Mouse (Mus musculus): ENCODE measurements around the gene Gm37419. TPM values are rescaled to one million over a fixed set of nuclear protein-coding genes. Genes with fewer than 3 reads are reported as not detected.

Gene Gm37419
- total RNA-seq (2021) = not detected
- long read RNA-seq, experiment 1 = 0 reads
- long read RNA-seq, experiment 2 = 0 reads

DNA sequence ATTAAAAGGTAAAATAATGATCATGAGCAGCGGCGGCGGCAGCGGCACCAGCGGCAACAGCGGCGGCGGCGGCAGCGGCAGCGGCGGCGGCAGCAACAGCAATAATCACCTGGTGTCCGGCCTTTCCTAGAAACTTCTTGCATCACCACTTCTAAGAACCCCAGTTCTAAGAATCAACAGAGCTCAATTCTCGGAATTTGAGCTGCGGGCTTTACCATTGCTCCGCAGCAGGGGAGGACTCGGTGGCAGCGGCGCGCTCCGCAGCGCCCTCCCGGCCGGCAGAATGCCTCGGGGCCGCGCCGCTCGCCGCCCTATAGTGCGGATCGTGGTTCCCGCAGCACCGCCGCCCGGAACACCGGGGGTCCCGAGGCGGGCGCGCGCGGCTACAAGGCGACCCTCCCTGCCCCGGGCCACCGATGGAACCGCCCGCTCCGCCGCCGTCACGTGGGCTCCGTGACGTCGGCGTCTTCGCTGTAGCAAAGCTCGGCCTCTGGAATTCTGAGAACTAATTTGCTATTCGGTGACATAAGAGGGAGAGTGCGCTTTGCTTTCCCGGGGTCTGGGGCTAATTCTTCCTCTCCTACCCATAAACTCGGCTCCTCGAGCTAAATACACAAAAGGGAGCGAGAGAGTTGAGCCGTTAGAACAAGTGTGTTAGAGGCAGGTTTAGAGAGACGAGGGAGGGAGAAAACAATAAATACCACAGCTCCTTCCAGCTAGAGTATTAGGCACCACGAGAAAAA is at the start of gene Gm37419, which contains the start of gene Bcl6:
Gm37419 (plus strand) TSS at position 17 of the 743 bp plus-strand sequence.
Bcl6 (minus strand) TSS at position 387 of the 743 bp plus-strand sequence.
- peak; percentile 77 to 83 for DNase-seq (ENCODE audit: low spot score in 2 of 2)

DNA sequence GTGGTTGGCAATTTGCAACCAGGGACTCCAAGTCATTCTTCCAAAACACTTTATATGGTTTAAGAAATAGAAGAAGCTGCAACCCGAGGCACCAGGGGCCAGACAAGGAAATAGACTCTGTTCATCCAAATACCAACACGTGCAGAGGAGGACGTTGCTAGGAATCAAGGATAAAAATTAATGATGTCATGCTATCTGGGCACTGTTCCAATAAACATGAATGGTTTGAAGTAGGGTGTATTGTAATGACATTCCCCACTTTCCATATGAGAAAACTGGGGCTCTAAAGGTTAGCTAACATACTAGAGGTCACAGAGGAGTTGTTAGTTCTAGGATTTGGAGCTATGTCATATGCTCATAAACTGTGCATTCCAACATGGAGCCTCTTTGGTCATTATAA is 43.5 kb upstream of the Gm37419 start:
- no peak for DNase-seq (ENCODE audit: low spot score in 2 of 2)

DNA sequence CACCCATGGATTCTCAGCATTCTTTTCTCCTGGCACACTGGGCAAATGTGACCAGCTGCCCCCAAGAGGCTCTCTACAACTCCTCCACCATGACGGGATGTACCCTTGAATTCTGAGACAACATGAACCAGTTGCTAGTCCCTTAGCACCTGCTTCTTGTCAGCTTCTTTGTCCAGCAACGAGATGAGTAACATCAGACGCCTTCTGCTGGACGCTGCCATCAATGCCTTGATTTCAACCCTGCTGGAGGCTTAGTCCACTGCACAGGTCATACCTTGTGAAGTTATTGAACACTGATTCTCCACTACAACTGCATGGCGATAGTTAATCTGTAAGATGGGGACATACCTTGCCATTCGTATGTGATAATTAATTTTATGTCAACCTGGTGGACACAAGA is 40.6 kb upstream of the Gm37419 start:
- DNase-seq (ENCODE audit: low spot score in 2 of 2) = no peak

DNA sequence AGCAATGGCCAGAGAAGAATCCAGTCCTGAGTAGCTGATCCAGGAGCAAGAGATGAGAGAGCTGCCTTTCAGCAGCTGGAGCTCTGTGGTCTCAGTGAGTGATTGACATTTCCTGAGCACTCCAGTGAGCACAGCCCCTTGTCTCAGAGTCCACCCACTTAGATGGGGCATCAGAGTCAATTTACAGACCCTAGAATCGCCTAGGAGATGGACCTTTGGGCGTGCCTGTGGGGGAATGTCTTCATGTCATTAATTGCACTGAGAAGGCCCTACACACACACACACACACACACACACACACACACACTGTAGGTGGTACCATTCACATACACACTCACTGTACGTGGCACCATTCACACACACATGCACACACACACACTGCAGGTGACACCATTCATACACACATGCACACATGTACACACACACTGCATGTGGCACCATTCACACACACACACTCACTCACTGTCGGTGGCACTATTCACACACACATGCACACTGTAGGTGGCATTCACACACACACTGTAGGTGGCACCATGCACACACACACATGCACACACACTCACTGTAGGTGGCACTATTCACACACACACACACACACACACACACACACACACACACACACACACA is 36.1 kb upstream of the Gm37419 start:
- no peak for DNase-seq (ENCODE audit: low spot score in 2 of 2)

DNA sequence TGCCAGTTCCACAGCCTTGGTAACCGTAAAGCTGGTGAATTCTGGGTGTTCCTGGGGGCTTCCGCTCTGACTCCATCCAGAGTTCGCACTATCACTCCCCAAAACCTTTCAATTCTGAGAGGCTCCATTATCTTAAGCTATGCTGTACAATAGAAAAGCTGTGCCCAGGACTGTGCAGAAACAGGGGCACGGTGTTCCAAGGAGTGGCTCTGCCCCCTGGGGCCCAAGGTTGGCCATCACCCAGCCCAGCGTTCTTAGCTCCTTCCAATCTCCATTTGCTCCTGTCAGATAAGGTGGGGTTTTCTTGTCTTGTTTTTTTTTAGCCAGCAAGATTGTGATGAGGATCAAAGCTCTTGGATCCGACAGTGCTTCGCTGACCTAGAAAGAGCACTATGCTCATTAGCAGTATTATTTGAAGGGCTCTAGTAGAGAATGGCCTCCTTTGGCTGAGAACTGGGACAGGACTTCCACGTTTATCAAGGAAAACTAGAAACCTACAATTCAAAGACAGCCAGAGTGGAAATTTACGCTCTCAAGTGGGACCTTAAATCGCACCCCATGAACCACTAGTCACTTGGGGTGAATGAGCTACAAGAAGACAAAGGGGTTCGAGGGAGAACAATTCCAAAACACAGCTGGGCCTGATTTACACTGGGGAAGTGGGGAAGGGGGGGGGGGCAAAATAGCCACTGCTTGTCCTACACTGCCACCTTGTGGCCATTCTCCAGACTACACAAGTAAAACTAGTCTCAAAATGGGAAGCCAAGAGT is 34.9 kb upstream of the Gm37419 start:
- peak; percentile 42 to 70 for DNase-seq (ENCODE audit: low spot score in 2 of 2)

DNA sequence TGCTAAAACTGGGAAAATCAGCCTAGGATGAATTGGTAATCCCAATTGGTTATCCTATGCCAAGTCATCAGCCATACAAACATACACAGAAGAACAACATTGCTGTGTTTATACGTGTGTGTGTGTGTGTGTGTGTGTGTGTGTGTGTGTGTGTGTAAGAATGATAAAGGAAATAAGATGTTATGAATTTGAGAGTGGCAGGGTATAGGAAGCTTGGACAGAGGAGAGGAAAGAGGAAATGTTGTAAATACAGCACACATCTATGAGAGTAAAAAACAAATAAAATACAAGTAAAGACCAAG is 34.4 kb upstream of the Gm37419 start:
- no peak for DNase-seq (ENCODE audit: low spot score in 2 of 2)

DNA sequence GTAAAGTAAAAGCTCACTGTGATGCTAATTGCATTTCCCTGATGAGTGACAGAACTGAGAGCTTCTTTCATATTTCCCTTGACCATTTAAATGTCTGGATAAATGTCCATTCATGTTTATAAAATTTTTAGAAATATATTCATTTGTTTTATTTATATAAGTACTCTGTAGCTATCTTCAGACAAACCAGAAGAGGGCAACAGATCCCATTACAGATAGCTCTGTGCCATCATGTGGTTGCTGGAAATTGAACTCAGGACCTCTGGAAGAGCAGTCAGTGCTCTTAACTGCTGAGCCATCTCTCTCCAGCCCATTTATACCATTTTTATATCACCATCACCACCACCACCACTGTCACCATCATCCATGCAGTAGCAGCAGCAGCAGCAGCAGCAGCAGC is 29.3 kb upstream of the Gm37419 start:
- no peak for DNase-seq (ENCODE audit: low spot score in 2 of 2)

DNA sequence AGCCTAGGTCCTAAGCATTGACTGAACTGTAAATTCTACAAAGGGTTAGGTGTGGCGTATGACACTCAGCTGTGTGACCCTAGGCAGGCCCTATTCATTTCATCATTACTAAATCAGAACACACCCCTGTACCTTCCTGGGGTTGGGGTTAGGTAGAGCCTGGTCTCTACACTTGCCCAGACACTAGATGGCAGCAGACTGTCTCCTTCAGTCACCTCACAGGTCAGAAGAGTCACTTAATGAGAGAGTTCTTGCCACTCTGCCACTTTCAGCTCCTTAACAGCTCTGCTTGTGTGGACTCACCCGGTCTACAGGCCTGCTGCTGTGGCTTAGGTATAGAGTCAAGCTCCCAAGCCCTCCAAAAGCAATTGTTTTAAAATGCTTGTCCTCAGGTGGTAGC is 25.9 kb upstream of the Gm37419 start:
- DNase-seq (ENCODE audit: low spot score in 2 of 2) = no peak

DNA sequence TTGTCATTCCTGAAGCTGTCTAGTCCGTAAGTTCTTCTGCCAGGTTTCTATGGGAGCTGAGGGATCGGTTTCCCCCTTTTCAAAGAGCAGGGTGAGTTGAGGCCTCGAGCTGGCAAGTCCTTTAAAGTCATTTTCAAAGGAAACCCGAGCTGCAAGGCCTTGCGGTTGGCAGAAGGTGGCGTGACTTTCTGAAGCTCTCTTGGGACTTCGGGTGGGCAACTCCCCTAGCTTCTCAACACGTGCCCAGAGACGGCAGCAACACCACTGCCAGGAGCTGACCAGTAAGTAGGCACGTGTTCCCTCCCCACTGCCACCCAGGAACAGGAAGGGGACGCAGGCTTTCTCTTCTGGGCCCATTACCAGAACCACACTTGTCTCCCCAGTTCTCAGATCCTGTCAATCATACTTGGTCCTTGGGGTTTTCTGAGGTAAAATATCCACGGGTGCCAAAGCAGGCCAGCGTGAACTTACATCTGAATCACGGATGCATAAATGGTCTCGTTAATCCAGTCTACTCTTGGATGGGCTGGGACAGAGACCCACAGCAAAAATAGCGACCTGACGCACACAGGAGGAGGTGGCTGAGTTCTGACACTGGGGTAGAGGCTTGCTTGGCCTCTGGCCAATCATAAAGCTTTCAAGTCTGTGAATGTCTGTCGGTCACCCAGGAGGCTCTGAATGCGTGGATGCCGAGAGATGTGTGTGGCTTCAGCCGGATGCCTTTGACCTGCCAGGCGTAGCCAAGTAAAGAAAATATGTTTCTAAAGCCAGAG is 24.2 kb upstream of the Gm37419 start:
- DNase-seq (ENCODE audit: low spot score in 2 of 2) = no peak

DNA sequence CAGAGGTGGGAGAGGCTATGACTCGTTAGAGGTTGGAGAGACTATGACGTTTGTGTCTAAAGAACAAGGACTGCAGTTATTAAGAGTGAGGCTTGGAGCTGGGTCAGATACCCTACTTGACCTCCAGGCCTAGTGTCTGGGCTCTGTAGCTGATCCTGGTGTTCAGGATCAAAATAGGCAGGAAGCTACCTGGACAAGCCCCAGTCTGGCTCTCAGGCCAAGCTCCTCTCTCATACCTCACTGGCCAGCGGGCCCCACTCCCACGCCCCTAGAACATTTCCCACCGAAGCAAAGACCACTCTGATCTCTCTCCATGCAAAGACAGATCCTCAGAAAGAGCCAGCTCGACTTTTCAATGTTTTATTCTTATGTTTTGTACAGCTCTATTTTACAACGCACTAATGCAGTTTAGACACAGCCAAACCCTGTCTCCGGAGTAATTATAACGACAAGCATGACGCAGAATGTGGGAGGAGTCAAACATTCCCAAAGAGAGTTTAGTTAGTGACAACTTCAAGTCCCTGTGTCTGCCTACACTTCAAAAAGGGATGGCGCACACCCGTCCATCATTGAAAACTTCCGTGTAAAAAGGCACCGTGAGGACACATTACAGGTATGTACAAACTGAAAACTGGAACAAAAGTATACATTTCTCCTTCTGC is 23.4 kb upstream of the Gm37419 start:
- DNase-seq (ENCODE audit: low spot score in 2 of 2) = no peak

DNA sequence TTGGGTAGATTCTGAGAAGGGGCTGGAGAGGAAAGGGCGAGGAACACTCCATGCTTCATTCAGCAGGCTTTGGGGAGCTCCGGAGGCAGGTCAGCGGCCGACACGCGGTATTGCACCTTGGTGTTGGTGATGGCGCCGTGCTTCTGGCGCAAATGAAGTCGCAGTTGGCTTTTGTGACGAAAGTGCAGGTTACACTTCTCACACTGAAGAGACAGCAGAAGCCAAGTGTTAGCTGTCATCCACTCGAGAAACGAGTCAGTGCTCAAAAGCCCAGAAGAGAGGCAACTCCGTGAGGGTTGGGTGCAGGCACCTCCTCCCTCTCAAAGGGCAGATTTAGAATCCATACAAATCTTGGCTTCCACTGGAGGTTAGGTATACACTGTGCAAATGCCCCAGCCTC is 22.2 kb upstream of the Gm37419 start:
- DNase-seq (ENCODE audit: low spot score in 2 of 2) = no peak

DNA sequence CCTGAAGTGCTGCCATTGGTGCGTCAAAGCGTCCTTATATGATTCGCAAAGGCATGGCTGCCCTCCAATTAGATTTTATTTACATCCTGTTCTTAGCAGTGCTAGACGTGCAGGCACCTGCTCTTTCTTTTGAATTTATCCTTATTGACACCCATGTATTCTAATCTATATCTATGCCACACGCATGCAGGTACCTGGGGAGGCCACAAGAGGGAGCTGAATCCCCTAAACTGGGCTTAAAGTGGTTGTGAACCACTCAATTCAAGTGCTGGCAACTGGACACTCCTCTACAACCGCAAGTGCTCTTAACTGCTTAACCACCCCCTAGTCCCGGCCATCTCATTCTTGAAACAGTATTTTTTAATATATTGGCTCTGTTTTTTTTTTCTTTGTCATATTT is 21.0 kb upstream of the Gm37419 start:
- no peak for DNase-seq (ENCODE audit: low spot score in 2 of 2)

DNA sequence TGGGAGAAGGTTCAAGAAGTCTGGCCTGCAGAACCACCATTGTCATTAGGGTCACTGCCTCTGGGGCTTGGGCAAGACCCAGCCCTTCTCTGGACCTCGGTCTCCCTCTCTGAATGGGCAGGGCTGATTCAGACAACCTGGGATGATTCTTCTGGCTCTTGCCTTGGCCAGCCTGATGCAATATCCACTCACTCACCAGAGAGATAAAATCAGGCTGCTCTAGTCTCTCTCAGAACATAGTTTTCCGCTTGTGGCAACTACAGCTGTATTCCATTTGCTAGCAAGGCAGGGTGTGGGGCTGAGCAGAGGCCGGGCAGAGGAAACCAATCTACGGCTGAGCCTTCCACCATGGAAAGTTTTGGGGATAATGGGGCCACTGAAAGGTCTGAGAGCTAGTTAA is 19.4 kb upstream of the Gm37419 start:
- no peak for DNase-seq (ENCODE audit: low spot score in 2 of 2)

DNA sequence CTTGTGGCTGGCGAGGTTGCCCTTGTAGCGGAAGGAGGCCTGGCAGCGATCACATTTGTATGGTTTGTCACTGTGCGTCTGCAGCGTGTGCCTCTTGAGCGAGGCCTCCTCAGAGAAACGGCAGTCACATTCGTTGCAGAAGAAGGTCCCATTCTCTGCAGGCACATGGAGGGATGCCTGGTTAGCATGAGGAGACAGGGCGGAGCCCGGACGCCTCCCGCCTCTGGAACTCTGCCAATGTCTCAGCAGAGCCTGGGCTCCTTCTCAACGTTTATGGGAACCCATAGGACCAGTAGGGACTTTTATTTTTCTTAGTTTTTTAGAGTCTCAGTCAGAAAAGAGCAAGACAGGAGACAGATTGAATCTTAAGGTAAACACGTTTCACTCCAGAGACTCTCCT is 18.4 kb upstream of the Gm37419 start:
- no peak for DNase-seq (ENCODE audit: low spot score in 2 of 2)

DNA sequence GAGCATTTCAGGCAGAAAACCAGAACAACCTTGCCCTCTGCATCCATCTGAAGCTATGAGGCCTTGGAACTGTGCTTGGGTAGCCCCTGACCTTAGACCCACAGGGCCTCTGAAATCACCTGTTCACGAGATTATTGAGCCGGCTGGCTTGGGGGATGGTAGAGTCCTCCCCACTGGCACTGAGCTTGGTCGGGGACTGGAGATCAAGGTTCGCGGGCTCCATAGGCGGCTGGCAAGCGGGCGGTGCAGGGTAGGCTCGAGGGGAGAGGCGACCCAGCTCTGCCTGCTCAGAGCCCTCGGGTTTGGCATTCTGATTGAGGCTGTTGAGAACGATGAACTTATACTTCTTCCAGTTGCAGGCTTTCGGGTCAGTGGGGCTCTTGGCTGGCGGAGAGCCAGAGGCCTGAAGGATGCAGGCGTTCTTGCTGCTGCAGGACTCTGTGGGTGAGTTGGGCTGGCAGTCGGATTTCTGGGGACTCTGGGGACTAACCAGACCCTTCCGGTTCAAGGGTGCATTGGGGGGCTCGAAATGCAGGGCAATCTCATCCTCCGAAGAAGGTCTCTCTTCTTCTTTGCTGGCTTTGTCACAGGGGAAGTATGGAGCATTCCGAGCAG is 16.0 kb upstream of the Gm37419 start:
- DNase-seq (ENCODE audit: low spot score in 2 of 2) = no peak

DNA sequence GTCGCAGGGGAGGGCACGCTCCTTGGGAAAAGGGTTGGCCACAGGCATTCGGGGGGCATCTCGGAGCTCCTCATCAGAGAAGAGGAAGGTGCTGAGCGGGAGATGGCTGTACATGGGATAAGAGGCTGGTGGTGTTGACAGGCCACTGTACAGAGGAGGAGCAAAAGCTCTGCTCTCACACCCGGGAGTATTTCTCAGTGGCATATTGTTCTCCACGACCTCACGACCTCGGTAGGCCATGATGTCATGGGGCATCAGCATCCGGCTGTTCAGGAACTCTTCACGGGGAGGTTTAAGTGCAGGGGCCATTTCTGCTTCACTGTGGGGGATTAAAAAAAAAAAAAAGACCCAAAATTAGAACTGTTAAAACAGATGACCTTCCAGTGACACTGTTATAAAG is 15.4 kb upstream of the Gm37419 start:
- DNase-seq (ENCODE audit: low spot score in 2 of 2) = no peak

DNA sequence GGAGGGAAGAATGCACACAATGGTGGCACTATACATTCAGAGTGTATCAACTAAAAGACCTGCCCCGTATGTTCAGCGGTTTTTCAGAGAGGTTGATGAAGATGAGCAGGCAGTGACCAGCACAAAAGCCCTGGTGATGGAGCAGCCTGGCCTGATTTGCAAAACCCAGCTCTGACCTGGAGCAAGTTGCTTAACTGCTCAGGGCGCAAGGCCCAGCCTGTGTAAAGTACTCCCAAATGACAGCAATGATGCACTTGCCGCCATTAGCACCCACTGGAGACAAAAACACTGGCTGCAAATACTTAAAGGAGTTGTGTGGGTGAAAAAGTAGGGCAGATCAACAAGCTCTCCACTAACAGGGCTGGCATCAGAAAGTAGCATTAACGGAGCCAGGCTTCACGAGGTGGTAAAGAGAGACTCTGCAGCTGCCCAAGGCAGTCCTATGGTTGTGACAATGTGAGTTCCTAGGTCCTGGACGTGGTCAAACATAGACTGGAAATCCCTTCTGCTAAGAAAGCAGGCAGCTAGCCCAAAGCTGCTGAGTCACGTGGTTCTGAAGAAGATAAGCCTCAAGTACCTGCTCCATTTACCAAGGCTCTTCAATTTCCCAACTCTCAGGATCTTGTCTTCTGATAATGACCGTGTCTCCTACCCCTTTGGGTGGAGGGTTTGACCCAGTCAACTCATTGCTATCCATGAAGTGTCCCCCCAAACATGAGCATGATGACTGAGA is 14.5 kb upstream of the Gm37419 start:
- DNase-seq (ENCODE audit: low spot score in 2 of 2) = no peak

DNA sequence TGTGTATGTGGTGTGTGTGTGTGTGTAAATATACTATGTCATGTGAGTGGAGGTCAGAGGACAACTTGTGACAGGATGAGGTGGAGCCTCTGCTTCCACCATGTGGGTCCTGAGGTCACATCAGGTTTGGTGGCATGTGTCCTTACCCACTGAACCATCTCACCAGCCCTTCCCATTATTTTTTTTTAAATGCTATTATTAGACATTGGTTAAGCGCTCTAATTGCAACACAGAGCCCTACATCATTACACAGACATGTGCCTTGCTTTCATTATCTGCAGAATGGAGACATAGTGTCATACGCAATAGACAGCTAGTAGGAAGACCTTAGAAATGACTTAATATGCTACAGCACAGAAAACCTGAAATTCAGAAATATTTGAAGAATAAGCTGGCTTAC is 12.1 kb upstream of the Gm37419 start:
- no peak for DNase-seq (ENCODE audit: low spot score in 2 of 2)

DNA sequence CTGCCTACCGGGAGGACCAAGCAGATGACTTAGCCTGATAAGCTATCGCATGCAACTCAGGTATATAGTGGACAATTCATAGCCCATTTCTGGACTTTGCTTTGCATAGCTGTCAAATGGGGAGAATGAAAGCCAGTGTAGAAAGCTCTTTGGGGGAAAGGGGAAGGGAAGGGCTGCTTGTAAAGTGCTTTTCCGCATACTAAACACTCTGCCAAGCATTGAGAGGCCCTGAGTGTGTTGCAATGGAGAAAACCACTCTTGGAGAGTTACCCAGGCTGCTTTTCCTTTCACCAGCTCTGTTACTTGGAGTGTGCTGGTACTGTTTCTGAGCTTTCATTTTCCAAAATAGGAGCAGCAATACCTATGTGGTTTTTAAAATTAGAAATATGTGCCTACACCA is 10.6 kb upstream of the Gm37419 start:
- no peak for DNase-seq (ENCODE audit: low spot score in 2 of 2)

DNA sequence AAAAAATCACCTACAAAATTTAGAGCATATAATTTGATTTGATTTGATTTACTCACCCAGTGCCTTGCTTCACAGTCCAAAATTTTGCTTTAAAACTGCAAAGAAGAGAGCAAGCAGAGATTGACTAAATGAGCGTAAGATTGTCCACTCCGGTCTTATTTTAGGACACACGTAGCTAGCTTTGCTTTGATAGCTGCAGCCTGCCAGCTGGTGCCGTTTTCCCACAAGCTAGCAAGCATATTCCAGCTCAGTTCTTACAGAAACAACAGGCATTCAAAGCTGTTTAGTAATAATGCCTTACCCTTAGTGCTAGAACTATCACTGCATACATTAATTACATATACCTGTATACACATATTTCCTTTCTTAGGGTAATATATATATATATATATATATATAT is 9.8 kb upstream of the Gm37419 start:
- DNase-seq (ENCODE audit: low spot score in 2 of 2) = no peak

Data from left cerebral cortex, adult 18-20 months (tissue).